Mouse (Mus musculus): Measurements from ENCODE around the gene Ulk4. TPM values are rescaled to one million over a fixed set of nuclear protein-coding genes. Genes with fewer than 3 reads are reported as not detected.
A peak's percentile ranks its signal among the peaks of the same experiment; 100 is the strongest.

Ulk4 gene
- total RNA-seq, 2 experiments from 2014 or later = 0.21 to 0.48 TPM

DNA sequence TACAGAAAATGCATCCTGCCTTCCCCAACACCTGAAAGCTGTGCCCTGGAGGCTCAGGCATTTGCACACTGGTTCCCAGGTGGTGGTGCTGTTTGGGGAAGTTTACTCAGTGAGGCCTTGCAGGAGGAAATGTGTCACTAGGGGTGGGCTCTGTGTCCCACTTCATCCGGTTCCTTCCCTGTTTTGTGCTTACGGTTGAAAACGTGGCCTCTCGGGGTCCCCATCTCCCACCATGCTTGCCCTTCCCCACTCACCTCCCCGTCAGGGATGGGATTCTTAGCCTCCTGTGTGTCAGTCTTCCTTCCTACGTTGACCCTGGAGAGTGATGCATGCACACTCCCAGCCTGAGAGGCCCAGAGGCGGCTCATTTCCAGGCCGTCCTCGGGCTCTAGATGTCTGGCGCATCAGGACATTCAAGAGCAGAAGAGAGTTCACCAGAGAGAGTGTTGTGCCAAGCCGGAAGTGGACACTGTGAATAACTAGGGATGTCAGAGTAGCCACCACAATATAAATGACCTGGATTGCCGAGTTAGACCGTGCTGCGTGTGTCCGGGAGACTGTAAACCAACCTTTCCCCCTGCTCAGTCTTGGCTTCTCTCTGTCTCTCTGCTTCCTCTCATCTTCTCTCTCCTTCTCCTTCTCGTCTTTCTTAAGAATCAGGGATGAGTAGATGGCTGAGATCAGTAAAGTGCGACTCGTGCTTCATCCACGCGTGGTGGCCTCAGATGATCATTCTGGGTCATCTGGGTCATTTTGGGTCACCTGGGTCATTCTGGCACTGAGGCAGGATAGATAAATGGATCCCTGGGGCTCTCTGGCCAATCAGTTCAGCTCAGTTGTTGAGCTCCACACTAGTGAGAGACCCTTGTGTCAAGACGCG, 24.3 kb upstream of the Ulk4 start:
- no peak for DNase-seq (ENCODE audit: low spot score)
- intact Hi-C loops (cut with DNase I) = loop anchor here (2.0 kb wide), 1 partner anchor 54 kb away; no protein-coding TSS in a partner anchor

DNA sequence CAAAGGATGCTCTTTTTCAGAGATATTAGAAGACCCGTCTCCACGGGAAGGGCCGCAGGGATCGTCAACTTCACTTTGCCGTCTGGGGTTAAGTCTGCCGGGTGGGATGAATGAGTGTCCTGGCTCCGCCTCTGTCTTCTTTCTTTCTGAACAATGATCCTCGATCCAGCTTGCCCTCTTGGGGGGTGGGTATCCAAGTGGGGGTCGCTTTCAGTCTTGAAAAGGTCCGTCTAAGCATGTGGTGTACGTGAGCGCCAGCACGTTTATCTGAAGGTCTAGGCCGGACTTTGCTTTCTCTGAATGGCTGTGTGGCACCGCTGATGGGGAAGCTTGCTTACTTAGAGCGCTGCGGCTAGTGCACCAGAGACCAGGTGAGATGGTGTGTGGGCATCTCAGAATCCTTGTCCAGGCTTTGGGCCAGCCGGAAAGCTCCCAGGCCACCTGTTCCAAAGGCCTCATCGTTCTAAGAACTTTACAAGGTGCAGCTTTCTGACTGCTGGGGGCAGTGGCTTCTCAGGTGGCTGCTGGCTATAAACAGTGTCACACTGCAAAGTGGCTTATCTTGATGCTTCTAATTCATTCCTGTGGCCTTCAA, 23.1 kb upstream of the Ulk4 start:
- intact Hi-C loops (cut with DNase I) = loop anchor here (2.0 to 5.0 kb wide), 2 partner anchors 55 to 72 kb away; no protein-coding TSS in a partner anchor
- DNase-seq (ENCODE audit: low spot score) = no peak

DNA sequence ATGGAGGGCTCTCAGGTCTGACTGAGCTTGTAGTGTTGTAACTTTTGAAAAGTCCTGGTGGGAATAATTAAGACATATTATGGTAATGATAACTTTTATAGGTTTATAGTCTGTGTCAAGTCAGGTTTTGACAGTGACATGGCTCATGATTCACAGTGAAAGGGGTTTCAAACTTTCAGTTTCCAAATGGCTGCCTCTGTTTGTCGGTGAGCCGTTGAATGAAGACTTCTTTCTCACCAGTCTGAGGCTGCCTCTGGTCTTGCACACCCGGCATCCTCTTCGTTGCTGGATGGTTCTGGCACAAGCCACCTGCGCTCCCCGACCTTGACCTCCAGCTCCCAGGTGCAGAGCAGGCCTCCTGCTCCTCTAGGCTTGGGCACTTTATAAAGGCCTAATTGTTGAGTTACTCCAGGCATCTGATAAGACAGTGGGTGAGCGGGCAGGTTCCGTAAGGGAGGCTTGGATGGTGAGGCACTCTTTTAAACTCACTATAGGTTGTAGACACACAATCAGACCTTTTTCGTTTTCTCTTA, 22.3 kb upstream of the Ulk4 start:
- intact Hi-C loops (cut with DNase I) = loop anchor here (5.0 kb wide), 1 partner anchor 73 kb away; no protein-coding TSS in a partner anchor
- no peak for DNase-seq (ENCODE audit: low spot score)

DNA sequence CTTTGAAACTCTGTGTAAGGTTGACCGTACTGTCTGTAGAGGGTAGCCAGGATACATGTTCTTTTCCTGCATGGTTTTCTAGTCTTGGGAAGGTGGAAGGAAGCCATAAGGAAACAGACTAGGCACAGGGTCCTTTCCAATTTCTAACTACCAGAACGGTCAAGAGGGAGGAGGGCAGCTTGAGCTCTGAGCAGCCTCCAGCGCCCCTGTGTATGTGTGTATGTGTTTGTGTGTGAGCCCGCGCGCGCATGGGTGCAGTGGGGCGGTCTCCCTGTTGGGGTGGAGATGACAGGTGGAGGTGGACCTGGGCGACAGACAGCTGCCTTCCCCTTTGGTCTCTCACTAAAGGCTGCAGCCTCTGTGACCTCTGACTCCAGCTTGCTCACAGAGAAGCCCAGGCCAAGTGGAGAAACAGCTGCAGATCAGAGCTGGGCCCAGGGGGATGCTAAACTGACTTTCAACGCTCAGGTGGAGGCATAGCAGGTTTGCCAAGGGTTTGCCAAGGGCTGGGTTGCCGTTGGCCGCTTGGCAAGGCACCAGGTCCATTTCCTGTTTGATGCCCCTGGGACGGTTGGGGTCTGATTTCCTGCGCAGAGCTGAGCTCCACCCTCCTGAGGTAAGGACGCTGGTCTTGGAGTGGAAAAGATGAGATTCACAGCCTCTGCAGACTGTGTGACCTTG, 21.6 kb upstream of the Ulk4 start:
- DNase-seq (ENCODE audit: low spot score) = peak; percentile 54
- intact Hi-C loops (cut with DNase I) = loop anchor here (1.0 to 5.0 kb wide), 2 partner anchors 16 to 74 kb away; no protein-coding TSS in a partner anchor

DNA sequence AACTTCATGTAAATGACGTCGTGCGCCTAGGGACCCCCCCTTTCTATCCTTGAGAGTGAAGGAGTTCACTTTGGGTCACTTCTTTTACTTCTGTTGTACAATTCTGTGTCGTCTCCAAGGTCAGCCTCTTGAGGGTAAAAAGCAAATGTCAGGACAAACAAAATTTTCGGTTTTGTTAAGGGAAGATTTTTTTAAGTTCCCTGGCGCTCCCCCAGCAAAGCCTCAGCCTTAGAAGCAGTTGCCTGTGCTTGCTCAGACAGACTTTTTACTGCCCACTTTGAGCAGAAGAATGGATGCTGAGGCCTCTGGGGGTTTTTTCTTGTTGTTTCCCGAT, 21.0 kb upstream of the Ulk4 start:
- intact Hi-C loops (cut with DNase I) = loop anchor here (1.0 to 5.0 kb wide), 2 partner anchors 16 to 74 kb away; no protein-coding TSS in a partner anchor
- no peak for DNase-seq (ENCODE audit: low spot score)

DNA sequence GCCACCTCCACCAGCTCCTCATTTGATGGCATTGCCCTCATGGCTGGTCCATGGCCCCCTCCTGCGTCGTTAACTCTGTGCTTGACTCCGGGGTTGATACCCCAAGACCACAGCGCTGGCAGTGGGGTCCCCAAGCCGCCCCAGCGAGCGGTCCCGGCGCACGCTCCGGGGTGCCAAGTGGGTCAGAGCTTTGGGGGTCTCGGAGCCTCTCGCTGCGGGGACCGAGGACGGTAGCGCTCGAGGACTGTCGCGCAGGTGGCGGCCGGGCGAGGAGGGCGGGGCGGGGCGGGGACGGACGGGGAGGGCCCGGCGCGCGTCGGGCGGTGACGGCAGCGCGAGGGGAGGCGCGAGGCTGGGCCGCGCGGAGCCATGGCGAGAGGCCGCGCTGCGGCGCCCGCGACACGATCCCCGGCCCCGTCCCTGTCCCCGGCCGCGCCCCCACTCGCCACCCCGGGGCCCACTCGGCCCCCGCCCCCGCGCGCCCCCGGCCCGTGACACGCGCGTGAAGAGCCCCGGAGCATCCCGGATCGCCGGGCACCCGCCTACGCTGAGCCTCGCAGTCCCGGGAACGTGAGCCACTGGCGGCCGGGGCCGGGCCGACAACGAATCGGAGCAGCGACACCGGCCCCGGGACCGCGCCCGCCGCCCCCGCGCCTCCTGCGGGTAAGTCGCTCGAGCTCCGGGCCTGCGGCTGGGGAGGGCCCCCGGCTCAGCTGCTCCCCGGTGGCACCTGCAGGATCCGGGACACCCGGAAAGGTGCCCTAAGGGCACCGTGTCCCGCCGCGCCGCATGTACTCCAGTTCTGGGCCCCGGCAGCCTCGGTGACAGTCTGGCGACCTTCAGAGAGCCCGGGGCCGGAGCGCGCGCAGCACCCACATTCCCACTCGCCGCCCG, 20.4 kb upstream of the Ulk4 start, which contains the start of gene Trak1:
Gene Trak1 (plus strand): TSS at position 332 of the 894 bp plus-strand sequence.
- peak; percentile 61 for DNase-seq (ENCODE audit: low spot score)
- intact Hi-C loops (cut with DNase I) = loop anchor here (1.0 to 5.0 kb wide), 2 partner anchors 17 to 75 kb away; no protein-coding TSS in a partner anchor

DNA sequence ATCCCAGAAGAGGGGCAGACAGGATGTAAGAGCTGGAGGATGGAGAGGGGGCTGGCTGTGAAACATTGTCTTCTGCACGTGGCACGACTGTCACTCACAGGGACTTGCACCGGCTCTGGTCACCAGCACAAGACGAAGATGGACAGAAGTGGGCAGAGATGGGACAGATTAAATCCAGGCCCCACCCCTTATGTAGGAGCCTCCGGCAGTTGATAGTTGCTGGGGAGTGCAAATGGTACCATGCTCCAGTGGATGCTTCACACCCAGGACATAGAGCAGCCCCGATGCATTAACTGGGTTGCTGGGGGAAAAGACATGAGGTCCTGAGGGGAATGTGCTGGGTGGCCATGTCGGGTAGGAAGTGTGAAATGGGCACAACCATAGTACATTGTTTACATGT, 18.2 kb upstream of the Ulk4 start:
- no peak for DNase-seq (ENCODE audit: low spot score)
- intact Hi-C loops (cut with DNase I) = loop anchor here (5.0 kb wide), 1 partner anchor 77 kb away; no protein-coding TSS in a partner anchor

DNA sequence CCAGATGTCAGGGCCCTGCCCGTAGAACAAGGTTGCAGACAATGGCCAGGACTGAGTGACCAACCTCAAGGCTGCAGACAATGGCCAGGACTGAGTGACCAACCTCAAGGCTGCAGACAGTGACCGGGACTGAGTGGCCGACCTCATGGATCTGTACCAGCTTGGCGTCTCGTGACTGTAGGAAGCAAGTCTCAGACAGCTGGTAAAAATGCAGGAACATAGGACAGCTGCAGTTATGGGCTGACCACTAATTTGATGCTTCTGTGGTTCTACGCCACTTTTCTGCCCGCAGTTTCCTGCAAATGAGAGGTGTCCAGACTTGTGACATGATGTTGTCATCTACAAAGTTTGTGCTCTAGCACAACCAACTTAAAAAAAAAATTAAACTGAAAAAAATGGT, 16.2 kb upstream of the Ulk4 start:
- DNase-seq (ENCODE audit: low spot score) = no peak
- intact Hi-C loops (cut with DNase I) = no loop called here

DNA sequence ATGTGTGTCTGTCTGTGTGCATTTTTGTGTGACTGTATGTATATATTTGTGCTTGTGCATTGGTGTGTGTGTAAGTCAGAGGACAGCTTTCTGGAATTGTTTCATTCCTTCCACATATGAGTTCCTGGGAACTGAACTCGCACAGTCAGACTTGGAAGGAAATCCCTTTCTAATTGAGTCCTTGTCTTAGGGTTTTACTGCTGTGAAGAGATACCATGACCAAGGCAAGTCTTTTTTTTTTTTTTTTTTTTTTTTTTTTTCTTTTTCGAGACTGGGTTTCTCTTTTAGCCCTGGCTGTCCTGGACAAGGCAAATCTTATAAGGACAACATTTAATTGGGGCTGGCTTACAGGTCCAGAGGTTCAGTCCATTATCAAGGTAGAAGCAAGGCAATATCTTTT, 14.3 kb upstream of the Ulk4 start:
- intact Hi-C loops (cut with DNase I) = no loop called here
- no peak for DNase-seq (ENCODE audit: low spot score)

DNA sequence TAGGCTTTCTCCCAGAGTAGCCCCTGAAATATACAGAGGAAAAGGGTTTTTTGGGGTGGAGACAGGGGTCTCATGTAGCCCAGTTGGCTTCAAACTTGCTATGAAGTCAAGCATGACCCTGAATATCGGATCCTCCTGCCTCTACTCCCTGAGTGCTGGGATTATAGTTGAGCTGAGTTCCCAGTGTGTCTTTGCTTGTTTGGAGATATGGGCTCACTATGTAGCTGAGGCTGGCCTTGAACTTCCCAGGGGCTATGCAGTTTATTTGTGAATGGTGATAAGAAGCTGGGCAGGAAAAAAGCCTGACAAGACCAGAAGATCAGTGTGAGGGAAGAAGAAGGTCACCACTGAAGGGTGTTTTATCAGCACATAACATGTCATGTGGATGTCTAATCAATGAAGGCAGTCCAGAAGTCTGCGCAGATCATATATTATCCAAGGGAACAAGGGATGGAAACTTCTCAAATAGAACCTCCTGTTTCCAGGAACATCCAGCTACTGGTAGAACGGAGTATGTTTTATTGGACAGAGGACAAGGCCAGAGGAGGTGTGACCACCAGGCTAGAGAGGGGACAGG, 9.4 kb upstream of the Ulk4 start:
- no peak for DNase-seq (ENCODE audit: low spot score)
- intact Hi-C loops (cut with DNase I) = no loop called here

DNA sequence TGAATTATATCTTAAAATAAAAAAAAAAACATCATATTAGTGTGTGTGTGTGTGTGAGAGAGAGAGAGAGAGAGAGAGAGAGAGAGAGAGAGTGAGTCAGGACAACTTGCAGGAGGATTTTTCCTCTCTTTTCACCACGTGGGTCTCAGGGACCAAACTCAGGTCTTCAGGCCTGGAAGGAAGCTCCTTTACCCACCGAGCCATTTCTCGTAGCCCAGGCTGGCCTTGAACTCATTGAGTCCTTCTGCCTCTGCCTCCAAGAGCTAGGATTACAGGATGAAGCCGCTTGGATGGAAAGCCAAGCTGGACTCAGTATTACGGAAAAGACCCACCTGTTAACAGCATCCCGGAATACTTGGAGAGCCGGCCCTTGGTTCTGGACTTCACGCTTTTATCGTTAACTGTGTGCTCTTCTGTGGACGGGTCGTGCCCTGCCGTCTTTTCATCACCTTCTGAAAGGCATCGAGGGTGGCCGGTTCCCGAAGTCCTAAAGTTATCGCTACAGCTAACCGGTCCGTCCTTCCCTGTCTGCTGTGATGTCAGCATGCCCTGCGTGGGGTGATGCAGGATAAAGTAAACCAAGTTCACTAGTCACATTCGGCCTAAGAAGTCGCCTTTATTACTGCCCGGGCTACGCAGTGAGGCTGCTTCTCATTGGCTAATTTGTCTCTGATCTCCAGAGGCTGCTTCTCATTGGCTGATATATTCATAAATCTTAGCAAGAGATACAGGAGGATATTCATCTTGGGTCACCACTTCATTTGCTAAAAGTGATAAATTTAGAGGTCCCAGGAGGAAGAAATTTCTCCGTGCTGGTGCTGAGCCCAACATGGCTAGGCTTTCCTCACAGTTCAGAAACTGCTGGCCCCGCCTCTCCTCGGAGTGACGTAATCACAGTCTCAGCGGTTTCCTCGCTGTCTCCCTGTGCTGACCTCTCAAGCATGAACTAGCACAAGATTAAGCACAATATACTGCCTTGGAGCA, 8.6 kb upstream of the Ulk4 start:
- intact Hi-C loops (cut with DNase I) = no loop called here
- DNase-seq (ENCODE audit: low spot score) = peak; percentile 67

DNA sequence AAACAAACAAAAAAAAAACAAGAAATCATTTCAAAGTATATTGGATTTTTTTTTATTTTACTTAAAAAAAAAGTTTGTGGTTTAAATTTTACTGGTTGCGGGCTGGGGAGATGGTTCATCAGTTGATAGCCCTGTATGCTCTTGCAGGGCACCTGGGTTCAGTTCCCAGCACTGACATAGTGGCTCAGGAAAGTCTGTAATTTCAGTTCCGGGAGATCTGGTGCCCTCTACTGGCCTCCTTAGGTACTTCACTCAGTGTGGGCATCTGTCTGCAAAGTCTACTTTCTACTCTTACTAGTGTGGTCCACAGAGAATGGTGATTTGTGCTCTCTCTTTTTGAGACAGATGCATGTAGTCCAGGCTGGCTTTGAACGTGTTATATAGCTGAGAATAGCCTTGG, 7.4 kb upstream of the Ulk4 start:
- intact Hi-C loops (cut with DNase I) = loop anchor here (1.0 to 5.0 kb wide), 2 partner anchors 90 to 173 kb away; no protein-coding TSS in a partner anchor
- DNase-seq (ENCODE audit: low spot score) = no peak

DNA sequence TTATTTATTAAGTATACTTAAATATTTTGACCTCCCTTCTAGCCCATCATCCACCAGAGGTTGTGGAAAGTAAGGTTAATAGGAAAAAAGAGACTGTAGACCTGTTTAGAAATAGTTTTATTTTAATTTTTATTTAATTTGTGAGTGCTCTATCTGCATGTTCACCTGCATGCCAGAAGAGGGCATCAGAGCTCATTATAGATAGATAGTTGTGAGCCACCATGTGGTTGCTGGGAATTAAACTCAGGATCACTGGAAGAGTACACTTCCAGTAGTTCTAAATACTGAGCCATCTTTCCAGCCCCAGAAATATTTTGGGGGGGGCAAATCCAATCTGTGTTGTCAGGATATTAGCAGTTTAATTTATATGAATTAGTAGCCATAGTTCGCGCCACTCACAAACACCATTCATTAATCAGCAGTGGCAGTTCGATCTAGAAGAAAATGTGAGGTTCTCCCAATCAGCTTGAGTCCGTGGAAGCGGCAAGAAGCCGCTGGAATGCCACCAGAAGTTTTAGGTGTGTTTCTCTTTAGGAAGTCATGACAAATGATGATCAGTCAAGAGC, 6.7 kb upstream of the Ulk4 start:
- intact Hi-C loops (cut with DNase I) = loop anchor here (1.0 to 5.0 kb wide), 2 partner anchors 91 to 174 kb away; no protein-coding TSS in a partner anchor
- DNase-seq (ENCODE audit: low spot score) = no peak

DNA sequence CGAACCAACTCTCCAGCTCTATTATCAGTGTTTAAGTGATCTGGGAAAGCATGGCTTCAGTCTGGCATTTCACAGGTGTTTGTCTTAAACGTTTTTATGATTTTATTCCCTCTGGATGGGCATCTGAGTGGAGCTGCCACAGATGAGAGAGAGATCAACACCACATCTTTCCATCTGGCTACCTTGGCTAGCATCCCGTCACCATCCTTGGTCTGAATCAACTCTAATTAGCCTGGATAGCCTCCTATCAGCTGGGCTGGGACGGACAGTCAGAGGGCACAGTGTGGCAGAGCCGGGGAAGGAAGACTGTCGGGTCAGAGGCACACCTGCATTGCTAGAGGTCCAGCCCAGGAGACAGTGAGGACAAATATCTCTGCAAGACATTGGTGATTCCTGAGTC, 4.9 kb upstream of the Ulk4 start:
- intact Hi-C loops (cut with DNase I) = loop anchor here (5.0 kb wide), 1 partner anchor 175 kb away; no protein-coding TSS in a partner anchor
- DNase-seq (ENCODE audit: low spot score) = no peak

DNA sequence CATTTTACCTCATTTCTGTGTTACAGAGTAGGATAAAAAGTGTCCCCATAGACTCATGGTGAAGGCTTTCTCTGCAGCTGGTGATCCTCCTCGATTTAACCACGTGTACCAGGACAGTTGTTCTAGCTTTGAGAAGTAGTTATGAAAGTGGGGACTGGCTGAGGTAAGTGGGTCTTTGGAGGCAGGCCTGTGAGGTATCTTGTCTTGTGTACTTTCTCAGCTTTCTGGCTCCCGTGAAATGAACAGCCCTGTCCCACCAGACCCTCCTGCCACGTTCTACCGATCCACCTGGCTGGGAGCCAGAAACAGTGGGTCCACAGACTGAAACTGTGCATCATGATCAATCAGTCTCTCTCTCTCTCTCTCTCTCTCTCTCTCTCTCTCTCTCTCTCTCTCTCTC, 2.2 kb upstream of the Ulk4 start:
- intact Hi-C loops (cut with DNase I) = no loop called here
- DNase-seq (ENCODE audit: low spot score) = no peak

DNA sequence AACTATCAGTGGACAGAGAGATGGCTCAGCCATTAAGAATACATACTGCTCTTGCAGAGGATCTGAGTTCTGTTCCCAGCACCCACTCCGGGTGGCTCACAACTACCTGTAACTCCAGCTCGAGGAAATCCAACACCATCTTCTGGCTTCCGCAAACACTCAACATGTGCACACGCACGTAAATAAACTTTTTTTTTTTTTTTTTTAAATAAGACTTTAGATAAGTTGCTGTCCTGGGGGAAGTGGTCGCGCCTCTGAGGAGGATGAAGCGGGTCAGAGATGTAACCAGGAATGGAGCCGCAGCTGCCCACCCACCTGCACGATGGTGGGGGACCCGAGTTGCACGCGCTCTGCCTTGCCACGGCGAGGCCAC, 266 bp downstream of the Ulk4 start:
- intact Hi-C loops (cut with DNase I) = no loop called here
- DNase-seq (ENCODE audit: low spot score) = no peak

DNA sequence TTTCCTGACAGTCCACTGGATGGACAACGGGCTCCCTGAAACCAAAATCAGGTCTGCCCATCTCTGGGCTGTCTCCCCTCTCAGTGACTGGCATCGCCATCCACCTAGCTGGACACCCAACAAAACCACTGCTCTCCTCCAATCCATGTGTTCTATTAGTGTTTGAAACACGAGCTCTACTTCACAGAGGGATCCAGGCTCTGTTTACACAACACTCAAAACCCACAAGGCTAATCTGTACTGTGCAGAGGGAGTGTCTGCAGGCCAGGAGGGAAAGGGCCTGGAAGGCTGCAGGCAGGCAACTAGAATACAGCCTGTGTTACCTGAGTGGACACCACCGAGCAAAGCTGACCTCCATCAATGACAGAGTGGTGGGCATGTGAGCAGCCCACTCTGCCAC, 5.4 kb downstream of the Ulk4 start:
- no peak for DNase-seq (ENCODE audit: low spot score)
- intact Hi-C loops (cut with DNase I) = no loop called here

Data from heart, postnatal 25 days (tissue).